Mouse (Mus musculus) kidney, postnatal 36 days (tissue): ENCODE measurements at regions not wholly inside any gene's neighbourhood (a gene's known extent, or its start where the extent isn't known, plus 50 kb on each side); places are given as distances from the start of the nearest gene placed in this dataset.

Source experiments
- DNase-seq, 2 experiments: peaks; one replicate each; pipeline ENCODE4 v3.0.0; 2021 to 2022; ENCODE audit warnings: mixed read lengths in 2 of 2

DNA sequence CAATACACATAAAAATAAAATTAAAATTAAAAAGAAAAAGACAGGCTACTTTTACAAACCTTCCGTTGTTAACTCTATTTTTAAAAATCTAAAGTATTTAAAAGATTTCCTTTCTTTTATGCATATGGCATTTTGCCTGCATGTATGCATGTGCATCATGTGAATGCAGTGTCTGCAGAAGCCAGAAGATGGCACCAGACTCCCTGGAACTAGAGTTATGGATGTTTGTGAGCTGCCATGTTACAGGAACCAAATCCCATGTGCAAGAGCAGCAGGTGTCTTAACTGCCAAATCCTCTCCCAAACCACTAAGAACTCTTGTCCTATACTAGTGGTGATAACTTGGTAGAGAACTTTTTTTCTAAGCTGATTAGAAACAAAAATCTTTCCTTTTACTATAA, 60.1 kb upstream of the Abcb5 start:
- peak; percentile 72 to 77 for DNase-seq

DNA sequence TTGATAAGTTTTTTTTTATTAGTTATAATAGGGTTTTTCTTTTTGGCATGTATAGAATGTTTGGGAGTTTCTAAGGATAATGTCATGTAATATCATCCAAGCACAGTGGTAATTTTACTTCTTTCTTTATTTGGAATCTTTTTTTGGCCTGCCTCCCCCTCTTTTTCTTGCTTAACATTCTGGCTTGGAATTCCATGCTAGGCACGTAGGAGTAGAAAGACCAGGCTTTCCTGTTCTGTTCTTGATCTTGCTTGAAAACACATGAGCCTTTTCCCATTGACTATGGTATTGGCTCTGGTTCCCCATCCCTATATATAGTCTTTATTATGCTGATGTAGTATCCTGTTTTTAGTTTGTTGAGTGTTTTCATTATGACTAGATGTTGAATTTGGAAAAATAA, 57.8 kb upstream of the Abcb5 start:
- DNase-seq: no peak
